Mouse (Mus musculus) CD4-positive naive resting alpha-beta T cell, adult 57 days (primary cell): Measurements from ENCODE around the gene Suz12. TPM values are rescaled to one million over a fixed set of nuclear protein-coding genes. Genes with fewer than 3 reads are reported as not detected.

Experiments used
- total RNA-seq: library from RNA; stranded (reverse); gene quantifications from one replicate; pipeline ENCODE4 v1.2.4, GENCODE M21; 2023

Gene Suz12
- total RNA-seq = 90.0 TPM

GRCm38 (mm10) chr11:79992592-79993355 lies at the start of gene Suz12:
TSS of gene Suz12 (plus strand) at chr11:79993106.

GRCm38 (mm10) chr11:79962125-79962876 lies 30.6 kb upstream of the Suz12 start, which contains the start of gene Utp6:
TSS of gene Utp6 (minus strand) at chr11:79962390.

GRCm38 (mm10) chr11:80080826-80081728 lies 88.2 kb downstream of the Suz12 start, which contains the start of gene Crlf3:
TSS of gene Crlf3 (minus strand) at chr11:80080991.

Other genes starting within 250 kb of the Suz12 start
- 34.3 TPM for gene Utp6, start 30.7 kb upstream of the Suz12 start, total RNA-seq
- 390 TPM for gene Crlf3, start 87.9 kb downstream of the Suz12 start, total RNA-seq
- 4.9 TPM for gene Atad5, start 96.3 kb downstream of the Suz12 start, total RNA-seq
- 2.8 TPM for gene Tefm, start 149.1 kb downstream of the Suz12 start, total RNA-seq
- 1.8 TPM for gene Adap2, start 161.0 kb downstream of the Suz12 start, total RNA-seq
- 7.1 TPM for gene Rnf135, start 190.7 kb downstream of the Suz12 start, total RNA-seq
- gene Rhot1, start 215.9 kb downstream of the Suz12 start, total RNA-seq = 38.0 TPM